Mouse (Mus musculus): Measurements from ENCODE around the gene Gm28230.

DNA sequence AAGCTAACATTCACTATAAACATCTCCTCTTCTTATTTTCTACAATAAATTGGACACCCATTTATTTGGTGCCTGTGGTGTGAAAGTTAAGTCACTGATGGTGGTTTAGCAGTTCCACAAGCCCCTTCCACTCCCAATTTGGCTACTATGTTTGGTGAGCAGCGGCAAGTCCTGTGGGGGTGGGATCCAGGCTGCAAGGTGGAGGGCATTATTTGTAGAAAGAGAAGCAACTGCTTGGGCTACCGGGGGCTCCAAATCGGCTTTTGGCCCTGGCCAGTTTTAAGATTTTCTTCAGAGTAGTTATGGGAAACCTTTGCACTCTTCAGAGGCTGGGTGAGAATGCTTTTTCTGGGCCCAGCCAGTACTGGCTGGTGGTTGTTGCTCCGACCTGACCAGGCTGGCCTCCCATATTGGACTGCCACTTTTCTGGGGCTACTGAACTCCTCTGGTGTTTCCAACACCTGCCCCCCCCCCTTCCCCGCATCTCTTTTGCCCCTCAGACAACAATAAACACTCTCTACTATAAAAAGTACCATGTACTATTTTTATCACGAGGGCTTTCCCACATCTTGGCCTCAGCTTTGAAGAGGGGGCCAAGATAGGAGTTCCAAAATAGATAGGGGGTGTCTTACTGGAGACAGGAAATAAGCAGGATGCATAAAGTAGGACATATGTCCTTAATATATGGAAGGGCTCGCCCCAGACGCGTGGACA, 5.4 kb downstream of the Gm28230 start:
- no peak for TF ChIP-seq GATA1 (IDR thresholded peaks at IDR 0.05; ENCODE audit: low read length)
- TF ChIP-seq TAL1 (IDR thresholded peaks at IDR 0.05; ENCODE audit: low read length): no peak
